Mouse (Mus musculus): ENCODE data around the gene Usb1. TPM values are rescaled to one million over a fixed set of nuclear protein-coding genes. Genes with fewer than 3 reads are reported as not detected.
A peak's percentile ranks its signal among the peaks of the same experiment; 100 is the strongest.

Gene Usb1
- polyA plus RNA-seq, 1 experiment from 2014 or later, result 45.8 TPM

GRCm38 (mm10) chr8:95361016-95361341 lies 28.9 kb downstream of the Usb1 start:
- ATAC-seq, result no peak

GRCm38 (mm10) chr8:95362272-95362671 lies 30.2 kb downstream of the Usb1 start:
- 47% methylated on average over 6 of the region's 6 CpGs for WGBS
- no peaks in the 10 kb centered on the region for H3K36me3 ChIP-seq (ENCODE audit: control insufficient read depth, insufficient read depth, low read length)
- no peak overlapping the region for H3K27ac ChIP-seq (ENCODE audit: low read length)
- H3K9ac ChIP-seq (ENCODE audit: low read depth, low read length), result no peak overlapping the region
- H3K9me3 ChIP-seq (ENCODE audit: control insufficient read depth, low read length), result no peaks in the 10 kb centered on the region
- H3K4me3 ChIP-seq (ENCODE audit: low read length), result no peak overlapping the region
- no peak for ATAC-seq
- peaks cover 39% of the 10 kb centered on the region for H3K4me1 ChIP-seq (ENCODE audit: control insufficient read depth, insufficient read depth, low read length)
- no peaks in the 10 kb centered on the region for H3K27me3 ChIP-seq (replicated peaks; ENCODE audit: control insufficient read depth, insufficient read depth, low read length)
- H3K4me2 ChIP-seq (ENCODE audit: low read depth, low read length), result no peak overlapping the region

More at GRCm38 (mm10) chr8:95361016-95361341, 28.9 kb downstream of the Usb1 start:
- Histone ChIP-seq H3K27me3 (replicated peaks; ENCODE audit: control insufficient read depth, insufficient read depth, low read length) (no peaks in the 10 kb centered on the region), H3K9me3 (ENCODE audit: control insufficient read depth, low read length) (no peaks in the 10 kb centered on the region), H3K9ac (ENCODE audit: low read depth, low read length) (peak overlapping the region; percentile 40), H3K36me3 (ENCODE audit: control insufficient read depth, insufficient read depth, low read length) (no peaks in the 10 kb centered on the region), H3K4me1 (ENCODE audit: control insufficient read depth, insufficient read depth, low read length) (peaks cover 47% of the 10 kb centered on the region), H3K27ac (ENCODE audit: low read length) (peak overlapping the region; percentile 71), H3K4me3 (ENCODE audit: low read length) (no peak overlapping the region), H3K4me2 (ENCODE audit: low read depth, low read length) (no peak overlapping the region)
- WGBS, result 69% methylated on average over 3 of the region's 3 CpGs

- Histone ChIP-seq H3K9me3 (ENCODE audit: control insufficient read depth, low read length) (no peaks in the 10 kb centered on the region), H3K9ac (ENCODE audit: low read depth, low read length) (no peak overlapping the region), H3K4me3 (ENCODE audit: low read length) (no peak overlapping the region), H3K4me1 (ENCODE audit: control insufficient read depth, insufficient read depth, low read length) (peaks cover 30% of the 10 kb centered on the region), H3K27ac (ENCODE audit: low read length) (no peak overlapping the region), H3K27me3 (replicated peaks; ENCODE audit: control insufficient read depth, insufficient read depth, low read length) (no peaks in the 10 kb centered on the region), H3K4me2 (ENCODE audit: low read depth, low read length) (no peak overlapping the region), H3K36me3 (ENCODE audit: control insufficient read depth, insufficient read depth, low read length) (0 out of 2 replicates have a peak, but pooled peaks cover 4% of the 10 kb centered on the region)
- 80% methylated on average over 2 of the region's 2 CpGs for WGBS
- peak; percentile 49 for ATAC-seq
Measured at GRCm38 (mm10) chr8:95363849-95364248, 31.8 kb downstream of the Usb1 start.

- ATAC-seq, result peak; percentile 85
- Histone ChIP-seq H3K27ac (ENCODE audit: low read length) (peak overlapping the region; percentile 46; the same call in 1 of the 2 replicates), H3K4me1 (ENCODE audit: control insufficient read depth, insufficient read depth, low read length) (peaks cover 13% of the 10 kb centered on the region), H3K9ac (ENCODE audit: low read depth, low read length) (peak overlapping the region; percentile 64), H3K36me3 (ENCODE audit: control insufficient read depth, insufficient read depth, low read length) (0 out of 2 replicates have a peak, but pooled peaks cover 4% of the 10 kb centered on the region), H3K27me3 (replicated peaks; ENCODE audit: control insufficient read depth, insufficient read depth, low read length) (no peaks in the 10 kb centered on the region), H3K4me3 (ENCODE audit: low read length) (peak overlapping the region; percentile 33), H3K4me2 (ENCODE audit: low read depth, low read length) (peak overlapping the region; percentile 49), H3K9me3 (ENCODE audit: control insufficient read depth, low read length) (no peaks in the 10 kb centered on the region)
- 46% methylated on average over 20 of the region's 20 CpGs for WGBS
Measured at GRCm38 (mm10) chr8:95369581-95370326, 37.7 kb downstream of the Usb1 start.

- WGBS, result 62% methylated on average over 12 of the region's 12 CpGs
- no peak overlapping the region for H3K27ac ChIP-seq (ENCODE audit: low read length)
- 0 out of 2 replicates have a peak, but pooled peaks cover under 1% of the 10 kb centered on the region for H3K36me3 ChIP-seq (ENCODE audit: control insufficient read depth, insufficient read depth, low read length)
Measured at GRCm38 (mm10) chr8:95373389-95374002, 41.4 kb downstream of the Usb1 start.

GRCm38 (mm10) chr8:95374429-95374828 lies 42.3 kb downstream of the Usb1 start:
- WGBS, result 79% methylated on average over 3 of the region's 3 CpGs
- Histone ChIP-seq H3K4me3 (ENCODE audit: low read length) (no peak overlapping the region), H3K4me2 (ENCODE audit: low read depth, low read length) (no peak overlapping the region), H3K9me3 (ENCODE audit: control insufficient read depth, low read length) (no peaks in the 10 kb centered on the region), H3K9ac (ENCODE audit: low read depth, low read length) (no peak overlapping the region), H3K27ac (ENCODE audit: low read length) (no peak overlapping the region), H3K36me3 (ENCODE audit: control insufficient read depth, insufficient read depth, low read length) (no peaks in the 10 kb centered on the region), H3K4me1 (ENCODE audit: control insufficient read depth, insufficient read depth, low read length) (peaks cover 20% of the 10 kb centered on the region), H3K27me3 (replicated peaks; ENCODE audit: control insufficient read depth, insufficient read depth, low read length) (no peaks in the 10 kb centered on the region)
- ATAC-seq, result no peak

More at GRCm38 (mm10) chr8:95373389-95374002, 41.4 kb downstream of the Usb1 start:
- H3K4me3 ChIP-seq (ENCODE audit: low read length), result no peak overlapping the region
- H3K4me2 ChIP-seq (ENCODE audit: low read depth, low read length), result no peak overlapping the region
- H3K27me3 ChIP-seq (replicated peaks; ENCODE audit: control insufficient read depth, insufficient read depth, low read length), result no peaks in the 10 kb centered on the region
- H3K4me1 ChIP-seq (ENCODE audit: control insufficient read depth, insufficient read depth, low read length), result peaks cover 24% of the 10 kb centered on the region
- ATAC-seq, result no peak
- H3K9ac ChIP-seq (ENCODE audit: low read depth, low read length), result no peak overlapping the region
- H3K9me3 ChIP-seq (ENCODE audit: control insufficient read depth, low read length), result no peaks in the 10 kb centered on the region

- H3K27me3 ChIP-seq (replicated peaks; ENCODE audit: control insufficient read depth, insufficient read depth, low read length), result no peaks in the 10 kb centered on the region
- H3K9me3 ChIP-seq (ENCODE audit: control insufficient read depth, low read length), result no peaks in the 10 kb centered on the region
- no peak overlapping the region for H3K4me3 ChIP-seq (ENCODE audit: low read length)
- WGBS, result 73% methylated on average over 7 of the region's 7 CpGs
- H3K9ac ChIP-seq (ENCODE audit: low read depth, low read length), result no peak overlapping the region
- H3K27ac ChIP-seq (ENCODE audit: low read length), result no peak overlapping the region
- H3K4me2 ChIP-seq (ENCODE audit: low read depth, low read length), result no peak overlapping the region
- ATAC-seq, result no peak
- peaks cover 12% of the 10 kb centered on the region for H3K4me1 ChIP-seq (ENCODE audit: control insufficient read depth, insufficient read depth, low read length)
- H3K36me3 ChIP-seq (ENCODE audit: control insufficient read depth, insufficient read depth, low read length), result no peaks in the 10 kb centered on the region
Measured at GRCm38 (mm10) chr8:95375374-95375930, 43.4 kb downstream of the Usb1 start.

GRCm38 (mm10) chr8:95376309-95376999 lies 44.4 kb downstream of the Usb1 start:
- H3K4me3 ChIP-seq (ENCODE audit: low read length), result no peak overlapping the region
- H3K27me3 ChIP-seq (replicated peaks; ENCODE audit: control insufficient read depth, insufficient read depth, low read length), result no peaks in the 10 kb centered on the region
- H3K4me1 ChIP-seq (ENCODE audit: control insufficient read depth, insufficient read depth, low read length), result peaks cover 12% of the 10 kb centered on the region
- H3K4me2 ChIP-seq (ENCODE audit: low read depth, low read length), result no peak overlapping the region
- no peak for ATAC-seq
- no peaks in the 10 kb centered on the region for H3K9me3 ChIP-seq (ENCODE audit: control insufficient read depth, low read length)
- no peaks in the 10 kb centered on the region for H3K36me3 ChIP-seq (ENCODE audit: control insufficient read depth, insufficient read depth, low read length)
- 74% methylated on average over 12 of the region's 12 CpGs for WGBS
- H3K9ac ChIP-seq (ENCODE audit: low read depth, low read length), result no peak overlapping the region
- H3K27ac ChIP-seq (ENCODE audit: low read length), result no peak overlapping the region

- ATAC-seq, result no peak
- Histone ChIP-seq H3K9me3 (ENCODE audit: control insufficient read depth, low read length) (no peaks in the 10 kb centered on the region), H3K36me3 (ENCODE audit: control insufficient read depth, insufficient read depth, low read length) (no peaks in the 10 kb centered on the region), H3K27me3 (replicated peaks; ENCODE audit: control insufficient read depth, insufficient read depth, low read length) (no peaks in the 10 kb centered on the region), H3K27ac (ENCODE audit: low read length) (peak overlapping the region; percentile 84), H3K9ac (ENCODE audit: low read depth, low read length) (no peak overlapping the region), H3K4me3 (ENCODE audit: low read length) (no peak overlapping the region), H3K4me1 (ENCODE audit: control insufficient read depth, insufficient read depth, low read length) (peaks cover 12% of the 10 kb centered on the region), H3K4me2 (ENCODE audit: low read depth, low read length) (no peak overlapping the region)
- WGBS, result 68% methylated on average over 4 of the region's 4 CpGs
Measured at GRCm38 (mm10) chr8:95377101-95377500, 45.0 kb downstream of the Usb1 start.

All from intestine, embryonic 16.5 days (tissue).